Comparison of ENCODE assay signal across 20 mouse cellular contexts in the genomic region with DNA sequence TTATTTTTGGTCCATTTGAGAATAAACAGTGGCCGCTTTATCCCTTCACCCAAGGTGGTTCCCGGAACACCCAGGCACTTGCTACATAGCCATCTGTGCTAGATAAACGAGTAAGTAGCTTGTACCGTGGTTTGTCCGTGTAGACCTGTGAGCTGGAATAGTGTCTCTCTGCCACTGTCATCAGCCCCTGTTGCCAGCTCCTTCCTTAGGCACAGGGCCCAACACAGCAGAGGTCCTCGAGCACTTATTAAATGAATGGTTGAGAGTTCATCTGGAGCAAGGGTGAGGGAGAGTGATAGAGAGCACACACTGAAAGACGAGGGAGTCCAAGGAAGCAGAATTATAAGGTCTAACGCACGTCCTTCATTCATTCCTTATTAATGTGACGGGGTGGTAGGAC.
DNase-seq lines count a peak whose midpoint lies in the region; ATAC-seq lines count a peak whose summit lies in the region.
"Had no signal": no experiment of that assay in that cellular context is flagged by ENCODE, and none has a peak within 500 bp of the region (broad histone marks: within the 10 kb centered on the region; RNA-seq: fewer than 3 reads in every experiment).

No protein-coding gene starts in this region.

- H3K4me2 ChIP-seq in neural tube, embryonic 11.5 days (ENCODE audit: low read depth): no peak overlapping the region
- H3K4me2 ChIP-seq: embryonic facial prominence, embryonic 12.5 days; forebrain, embryonic 13.5 days; forebrain, embryonic 15.5 days had no signal

- no peak overlapping the region for H3K4me3 ChIP-seq in neural tube, embryonic 11.5 days (ENCODE audit: low read depth, low read length)
- H3K4me3 ChIP-seq: embryonic facial prominence, embryonic 10.5 days; embryonic facial prominence, embryonic 12.5 days; forebrain, embryonic 13.5 days; forebrain, embryonic 15.5 days had no signal

- H3K27ac ChIP-seq in neural tube, embryonic 11.5 days (ENCODE audit: low read depth, low read length): peak overlapping the region; percentile 42; the same call in 1 of the 2 replicates
- H3K27ac ChIP-seq: embryonic facial prominence, embryonic 10.5 days; embryonic facial prominence, embryonic 12.5 days; forebrain, embryonic 13.5 days; forebrain, embryonic 15.5 days had no signal

- no peak overlapping the region for H3K9ac ChIP-seq in neural tube, embryonic 11.5 days (ENCODE audit: low read length)
- H3K9ac ChIP-seq: embryonic facial prominence, embryonic 12.5 days; forebrain, embryonic 13.5 days; forebrain, embryonic 15.5 days; forebrain, postnatal 0 days had no signal

- intact Hi-C loops in left cerebral cortex, postnatal 4 days (cut with DNase I): no loop called here
- intact Hi-C loops in left cerebral cortex, postnatal 36 days (cut with DNase I): no loop called here

- H3K36me3 ChIP-seq in neural tube, embryonic 11.5 days (ENCODE audit: control insufficient read depth, insufficient read depth, low read length): no peaks in the 10 kb centered on the region
- H3K36me3 ChIP-seq: embryonic facial prominence, embryonic 10.5 days; embryonic facial prominence, embryonic 12.5 days; forebrain, embryonic 15.5 days; G1E had no signal

- H3K27me3 ChIP-seq in neural tube, embryonic 11.5 days (ENCODE audit: control insufficient read depth, insufficient read depth, low read length): no peaks in the 10 kb centered on the region
- H3K27me3 ChIP-seq: embryonic facial prominence, embryonic 12.5 days; forebrain, embryonic 15.5 days; Patski had no signal

- WGBS in neural tube, embryonic 11.5 days: 88% methylated on average over 10 of the region's 10 CpGs

- H3K9me3 ChIP-seq in neural tube, embryonic 11.5 days (ENCODE audit: control insufficient read depth, low read length): no peaks in the 10 kb centered on the region
- H3K9me3 ChIP-seq: embryonic facial prominence, embryonic 10.5 days; embryonic facial prominence, embryonic 12.5 days; forebrain, embryonic 13.5 days; forebrain, embryonic 15.5 days had no signal

- peak; percentile 65 to 75 for DNase-seq in cerebellum, postnatal 10 days
- DNase-seq in cerebellum, adult 11 months: no peak
- DNase-seq in left cerebral cortex, postnatal 4 days: peak; percentile 28
- DNase-seq in left cerebral cortex, postnatal 36 days (ENCODE audit: low spot score in 2 of 2): no peak
- DNase-seq in neural tube, embryonic 11.5 days (ENCODE audit: low spot score): no peak
- DNase-seq in neural tube, embryonic 10.5 days (ENCODE audit: extremely low spot score, low spot score): no peak
- DNase-seq: adrenal gland, adult 8-10 months; adrenal gland, postnatal 14 days; adrenal gland, postnatal 36 days; B cell, adult 2 months; cerebellum, adult 9-10 months; forebrain, postnatal 0 days had no signal

- peaks cover 34% of the 10 kb centered on the region for H3K4me1 ChIP-seq in neural tube, embryonic 11.5 days (ENCODE audit: control insufficient read depth, insufficient read depth, low read length)
- H3K4me1 ChIP-seq: embryonic facial prominence, embryonic 12.5 days had no signal

- ATAC-seq in neural tube, embryonic 11.5 days (ENCODE audit: insufficient read depth, low FRiP score, low TSS enrichment): no peak
- ATAC-seq: activated CD4-positive, CD25-positive, alpha-beta regulatory T cell, adult 4 months; CD4-positive, CD25-positive, alpha-beta regulatory T cell, adult 4 months; Patski had no signal

Comparison
In these comparisons a context has a peak if more than half of its experiments do, and no peak if none do; other contexts are left out.
1. DNase-seq: peak in cerebellum, postnatal 10 days (2 of 2) and left cerebral cortex, postnatal 4 days (single experiment); none in cerebellum, adult 11 months (single experiment), left cerebral cortex, postnatal 36 days (0 of 2), neural tube, embryonic 11.5 days (single experiment) and neural tube, embryonic 10.5 days (single experiment).